Mouse (Mus musculus): ENCODE results near the gene Fkbpl. TPM values are rescaled to one million over a fixed set of nuclear protein-coding genes. Genes with fewer than 3 reads are reported as not detected.

Gene Fkbpl
- polyA plus RNA-seq, 1 experiment from 2014 or later: 16.5 TPM

GRCm38 (mm10) chr17:34663558-34663957, 19.0 kb downstream of the Fkbpl start:
- H3K4me1 ChIP-seq (ENCODE audit: control insufficient read depth, insufficient read depth, low read length): no peaks in the 10 kb centered on the region
- no peak for ATAC-seq (ENCODE audit: low FRiP score, low TSS enrichment)
- H3K27me3 ChIP-seq (ENCODE audit: control insufficient read depth, insufficient read depth, low read length): peaks cover 28% of the 10 kb centered on the region
- no peak overlapping the region for H3K4me3 ChIP-seq (ENCODE audit: low read length)
- H3K9ac ChIP-seq (ENCODE audit: low read depth, low read length): no peak overlapping the region
- no peaks in the 10 kb centered on the region for H3K36me3 ChIP-seq (ENCODE audit: control insufficient read depth, insufficient read depth, low read length)
- H3K9me3 ChIP-seq (ENCODE audit: control insufficient read depth, low read length): no peaks in the 10 kb centered on the region
- no peak overlapping the region for H3K27ac ChIP-seq (ENCODE audit: low read depth, low read length)
- 55% methylated on average over 1 of the region's 1 CpGs for WGBS
- no peak overlapping the region for H3K4me2 ChIP-seq (replicated peaks; ENCODE audit: low read depth, low read length)

DNA sequence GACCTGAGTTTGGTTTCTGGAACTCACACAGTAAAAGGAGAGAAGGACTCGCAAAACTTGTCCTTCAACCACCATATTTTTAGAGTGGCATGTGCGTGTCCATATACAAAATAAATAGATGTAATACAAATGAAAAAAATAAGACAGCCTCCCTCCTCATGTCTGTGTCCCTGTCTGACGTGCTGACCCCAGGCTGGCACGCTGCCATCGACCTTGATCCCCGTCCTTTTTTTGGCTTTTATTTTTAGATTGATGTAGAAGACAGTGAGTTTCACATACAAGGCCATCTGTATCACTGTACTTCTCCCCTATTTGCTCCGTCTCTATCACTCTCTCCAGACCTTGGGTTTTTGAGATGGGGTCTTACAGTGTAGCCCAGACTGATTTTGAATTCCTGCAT, 19.9 kb downstream of the Fkbpl start:
- no peaks in the 10 kb centered on the region for H3K4me1 ChIP-seq (ENCODE audit: control insufficient read depth, insufficient read depth, low read length)
- WGBS: 77% methylated on average over 7 of the region's 7 CpGs

GRCm38 (mm10) chr17:34670235-34670634, 25.7 kb downstream of the Fkbpl start, which contains the start of gene Tnxb:
TSS of gene Tnxb (plus strand) at chr17:34670535.
- Histone ChIP-seq H3K27ac (ENCODE audit: low read depth, low read length) (no peak within 1 kb of the TSS), H3K4me1 (ENCODE audit: control insufficient read depth, insufficient read depth, low read length) (peaks cover 10% of the 10 kb centered on the region; the same call in 1 of the 2 replicates), H3K4me3 (ENCODE audit: low read length) (peak within 1 kb of the TSS; percentile 31), H3K4me2 (replicated peaks; ENCODE audit: low read depth, low read length) (peak within 1 kb of the TSS; percentile 49), H3K9me3 (ENCODE audit: control insufficient read depth, low read length) (no peaks in the 10 kb centered on the region), H3K9ac (ENCODE audit: low read depth, low read length) (no peak within 1 kb of the TSS; the same call in 1 of the 2 replicates), H3K36me3 (ENCODE audit: control insufficient read depth, insufficient read depth, low read length) (no peaks in the 10 kb centered on the region), H3K27me3 (ENCODE audit: control insufficient read depth, insufficient read depth, low read length) (peaks cover 54% of the 10 kb centered on the region)
- 63% methylated on average over 7 of the region's 7 CpGs for WGBS
- no peak for ATAC-seq (ENCODE audit: low FRiP score, low TSS enrichment)

More for the DNA sequence above, 19.9 kb downstream of the Fkbpl start:
- Histone ChIP-seq H3K4me3 (ENCODE audit: low read length) (no peak overlapping the region), H3K9me3 (ENCODE audit: control insufficient read depth, low read length) (no peaks in the 10 kb centered on the region), H3K9ac (ENCODE audit: low read depth, low read length) (no peak overlapping the region), H3K4me2 (replicated peaks; ENCODE audit: low read depth, low read length) (no peak overlapping the region), H3K36me3 (ENCODE audit: control insufficient read depth, insufficient read depth, low read length) (no peaks in the 10 kb centered on the region), H3K27ac (ENCODE audit: low read depth, low read length) (no peak overlapping the region), H3K27me3 (ENCODE audit: control insufficient read depth, insufficient read depth, low read length) (peaks cover 19% of the 10 kb centered on the region)
- no peak for ATAC-seq (ENCODE audit: low FRiP score, low TSS enrichment)

- 10% methylated on average over 93 of the region's 93 CpGs for WGBS
- Histone ChIP-seq H3K4me1 (ENCODE audit: control insufficient read depth, insufficient read depth, low read length) (peaks cover 10% of the 10 kb centered on the region; the same call in 1 of the 2 replicates), H3K27me3 (ENCODE audit: control insufficient read depth, insufficient read depth, low read length) (peaks cover 56% of the 10 kb centered on the region), H3K27ac (ENCODE audit: low read depth, low read length) (no peak overlapping the region), H3K9me3 (ENCODE audit: control insufficient read depth, low read length) (no peaks in the 10 kb centered on the region), H3K36me3 (ENCODE audit: control insufficient read depth, insufficient read depth, low read length) (no peaks in the 10 kb centered on the region), H3K4me3 (ENCODE audit: low read length) (peak overlapping the region; percentile 31), H3K4me2 (replicated peaks; ENCODE audit: low read depth, low read length) (peak overlapping the region; percentile 49), H3K9ac (ENCODE audit: low read depth, low read length) (peak overlapping the region; percentile 24; the same call in 1 of the 2 replicates)
- ATAC-seq (ENCODE audit: low FRiP score, low TSS enrichment): peak; percentile 44; the same call in 1 of the 2 replicates
Measured at GRCm38 (mm10) chr17:34671151-34672066, 26.8 kb downstream of the Fkbpl start.

- Histone ChIP-seq H3K27ac (ENCODE audit: low read depth, low read length) (no peak overlapping the region), H3K4me1 (ENCODE audit: control insufficient read depth, insufficient read depth, low read length) (peaks cover 10% of the 10 kb centered on the region; the same call in 1 of the 2 replicates), H3K9me3 (ENCODE audit: control insufficient read depth, low read length) (no peaks in the 10 kb centered on the region), H3K4me3 (ENCODE audit: low read length) (peak overlapping the region; percentile 31), H3K27me3 (ENCODE audit: control insufficient read depth, insufficient read depth, low read length) (peaks cover 60% of the 10 kb centered on the region), H3K36me3 (ENCODE audit: control insufficient read depth, insufficient read depth, low read length) (no peaks in the 10 kb centered on the region), H3K4me2 (replicated peaks; ENCODE audit: low read depth, low read length) (peak overlapping the region; percentile 49), H3K9ac (ENCODE audit: low read depth, low read length) (no peak overlapping the region)
- no peak for ATAC-seq (ENCODE audit: low FRiP score, low TSS enrichment)
- 31% methylated on average over 49 of the region's 49 CpGs for WGBS
Measured at GRCm38 (mm10) chr17:34672246-34672792, 27.8 kb downstream of the Fkbpl start.

DNA sequence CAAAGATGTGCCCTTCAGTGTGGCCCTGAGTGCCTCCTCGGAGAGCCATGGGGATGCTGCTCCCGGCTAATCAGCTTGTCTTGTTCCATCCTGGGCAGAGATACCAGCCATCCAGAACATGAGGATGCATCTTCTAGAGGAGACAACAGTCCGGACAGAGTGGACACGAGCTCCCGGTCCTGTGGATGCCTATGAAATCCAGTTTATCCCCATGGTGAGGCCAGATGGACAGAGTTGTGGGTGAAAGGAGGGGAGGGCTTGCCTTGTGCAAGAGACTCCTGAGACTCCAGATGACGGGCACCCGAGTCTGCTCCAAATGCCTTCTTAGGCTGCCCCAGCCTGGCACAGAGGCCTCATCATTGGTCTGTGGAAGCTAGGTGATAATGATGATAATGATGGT, 28.6 kb downstream of the Fkbpl start:
- WGBS: 87% methylated on average over 7 of the region's 7 CpGs
- H3K9ac ChIP-seq (ENCODE audit: low read depth, low read length): no peak overlapping the region
- no peaks in the 10 kb centered on the region for H3K9me3 ChIP-seq (ENCODE audit: control insufficient read depth, low read length)
- H3K4me1 ChIP-seq (ENCODE audit: control insufficient read depth, insufficient read depth, low read length): peaks cover 10% of the 10 kb centered on the region; the same call in 1 of the 2 replicates
- peaks cover 60% of the 10 kb centered on the region for H3K27me3 ChIP-seq (ENCODE audit: control insufficient read depth, insufficient read depth, low read length)
- no peak overlapping the region for H3K4me3 ChIP-seq (ENCODE audit: low read length)
- H3K36me3 ChIP-seq (ENCODE audit: control insufficient read depth, insufficient read depth, low read length): no peaks in the 10 kb centered on the region
- no peak overlapping the region for H3K4me2 ChIP-seq (replicated peaks; ENCODE audit: low read depth, low read length)
- no peak overlapping the region for H3K27ac ChIP-seq (ENCODE audit: low read depth, low read length)
- no peak for ATAC-seq (ENCODE audit: low FRiP score, low TSS enrichment)

- peaks cover 60% of the 10 kb centered on the region for H3K27me3 ChIP-seq (ENCODE audit: control insufficient read depth, insufficient read depth, low read length)
- no peak overlapping the region for H3K4me3 ChIP-seq (ENCODE audit: low read length)
- H3K9ac ChIP-seq (ENCODE audit: low read depth, low read length): no peak overlapping the region
- ATAC-seq (ENCODE audit: low FRiP score, low TSS enrichment): no peak
- H3K4me1 ChIP-seq (ENCODE audit: control insufficient read depth, insufficient read depth, low read length): peaks cover 10% of the 10 kb centered on the region; the same call in 1 of the 2 replicates
- 59% methylated on average over 11 of the region's 11 CpGs for WGBS
- H3K36me3 ChIP-seq (ENCODE audit: control insufficient read depth, insufficient read depth, low read length): no peaks in the 10 kb centered on the region
- no peak overlapping the region for H3K27ac ChIP-seq (ENCODE audit: low read depth, low read length)
- H3K9me3 ChIP-seq (ENCODE audit: control insufficient read depth, low read length): no peaks in the 10 kb centered on the region
- no peak overlapping the region for H3K4me2 ChIP-seq (replicated peaks; ENCODE audit: low read depth, low read length)
Measured at GRCm38 (mm10) chr17:34674524-34675204, 30.1 kb downstream of the Fkbpl start.

- Histone ChIP-seq H3K36me3 (ENCODE audit: control insufficient read depth, insufficient read depth, low read length) (no peaks in the 10 kb centered on the region), H3K9me3 (ENCODE audit: control insufficient read depth, low read length) (no peaks in the 10 kb centered on the region), H3K4me1 (ENCODE audit: control insufficient read depth, insufficient read depth, low read length) (peaks cover 10% of the 10 kb centered on the region; the same call in 1 of the 2 replicates), H3K27me3 (ENCODE audit: control insufficient read depth, insufficient read depth, low read length) (peaks cover 54% of the 10 kb centered on the region), H3K4me3 (ENCODE audit: low read length) (no peak overlapping the region), H3K27ac (ENCODE audit: low read depth, low read length) (no peak overlapping the region), H3K4me2 (replicated peaks; ENCODE audit: low read depth, low read length) (no peak overlapping the region), H3K9ac (ENCODE audit: low read depth, low read length) (no peak overlapping the region)
- ATAC-seq (ENCODE audit: low FRiP score, low TSS enrichment): no peak
- WGBS: 71% methylated on average over 13 of the region's 13 CpGs
Measured at GRCm38 (mm10) chr17:34675205-34676092, 30.9 kb downstream of the Fkbpl start.
